Mouse (Mus musculus) lung, embryonic 14.5 days (tissue): ENCODE measurements around the gene Gsta4. TPM values are rescaled to one million over a fixed set of nuclear protein-coding genes. Genes with fewer than 3 reads are reported as not detected.
"Not testable (repeated sequence)": the region's sequence is repeated elsewhere in the genome, so short reads cannot be mapped to it uniquely, and the experiment has no call there.

Experiments
- ATAC-seq: fragments of 200-750 bp; cut with Nextera tagmentation; 2 replicates; pipeline ENCODE4 v1.8.0; 2017; ENCODE audit warnings: mild to moderate bottlenecking, moderate TSS enrichment, moderate library complexity; ENCODE audit not compliant: insufficient read depth
- DNase-seq: peaks from one replicate; pipeline ENCODE4 v3.0.0-alpha.2; 2015
- H3K27ac ChIP-seq: fragments of 300-500 bp; sonication (generic); 2 replicates; pipeline ENCODE4 v1.5.1; 2014; ENCODE audit warnings: low read depth, mild to moderate bottlenecking, moderate library complexity
- H3K27me3 ChIP-seq: fragments of 300-500 bp; sonication (generic); 2 replicates; pipeline ENCODE4 v1.6.1; 2014; ENCODE audit warnings: low read length, control low read depth; ENCODE audit not compliant: insufficient read depth
- H3K36me3 ChIP-seq: fragments of 300-500 bp; sonication (generic); 2 replicates; pipeline ENCODE4 v1.6.1; 2014; ENCODE audit warnings: control low read depth; ENCODE audit not compliant: insufficient read depth
- H3K4me1 ChIP-seq: fragments of 300-500 bp; sonication (generic); 2 replicates; pipeline ENCODE4 v1.6.1; 2014; ENCODE audit warnings: antibody characterized with exemption, control low read depth; ENCODE audit not compliant: insufficient read depth
- H3K4me2 ChIP-seq: fragments of 300-500 bp; sonication (generic); 2 replicates; pipeline ENCODE4 v1.6.1; 2014; ENCODE audit warnings: mild to moderate bottlenecking
- H3K4me3 ChIP-seq: fragments of 300-500 bp; sonication (generic); 2 replicates; pipeline ENCODE4 v1.5.1; 2014; ENCODE audit warnings: low read depth, low read length
- H3K9ac ChIP-seq: fragments of 300-500 bp; sonication (generic); 2 replicates; pipeline ENCODE4 v1.6.1; 2014
- H3K9me3 ChIP-seq: fragments of 300-500 bp; sonication (generic); 2 replicates; pipeline ENCODE4 v1.6.1; 2016; ENCODE audit warnings: low read depth, low read length, control low read depth
- CTCF ChIP-seq: IDR thresholded peaks from 2 replicates; pipeline ENCODE4 v1.5.1; 2016; ENCODE audit warnings: antibody characterized with exemption, low read depth
- WGBS: fragments of 180-500 bp; shearing (Covaris S2); extraction: QIAGEN DNeasy Blood & Tissue Kit; methylation state at CpG from one replicate; pipeline ENCODE4 v1.1.7; 2014; 5-methylcytosine and 5-hydroxymethylcytosine counted together
- polyA plus RNA-seq: library from polyadenylated mRNA; unstranded; fragments of >200 nt; fragmentation: Nextera tagmentation; extraction: Ambion mirVana; gene quantifications from 2 replicates; pipeline ENCODE4 v1.2.1, GENCODE M21; 2014

Gene Gsta4
- polyA plus RNA-seq, 1 experiment from 2014 or later = 48.4 TPM

- Histone ChIP-seq H3K27me3 (no peaks in the 10 kb centered on the region), H3K36me3 (peaks cover 46% of the 10 kb centered on the region), H3K9ac (no peak overlapping the region), H3K27ac (no peak overlapping the region), H3K9me3 (no peaks in the 10 kb centered on the region), H3K4me2 (no peak overlapping the region), H3K4me1 (no peaks in the 10 kb centered on the region), H3K4me3 (no peak overlapping the region)
- DNase-seq (no peak), ATAC-seq (no peak)
- 92% methylated on average over 6 of the region's 6 CpGs for WGBS
- TF ChIP-seq CTCF = peak; percentile 2; the same call in 1 of the 2 replicates
Measured at GRCm38 (mm10) chr9:78168864-78169263, 13.7 kb upstream of the Gsta4 start.

DNA sequence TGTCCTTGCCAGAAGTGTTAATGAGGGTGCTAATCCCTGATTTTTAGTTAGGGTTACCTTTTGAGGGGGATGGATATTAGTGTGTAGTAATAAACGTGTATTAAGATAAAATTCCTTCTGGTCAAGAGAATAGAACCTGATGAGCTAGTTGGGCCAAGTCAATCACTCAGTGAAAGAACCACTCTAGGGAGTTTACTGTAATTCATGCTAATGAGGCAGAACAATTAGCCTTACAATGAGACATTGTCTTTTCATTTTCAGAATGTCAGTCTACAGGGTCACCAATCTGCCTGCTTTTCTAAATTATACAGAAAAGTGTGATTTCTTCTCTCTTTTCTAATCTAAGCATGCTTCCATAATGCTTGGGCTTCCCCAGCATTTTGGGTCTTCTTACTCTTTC lies 8.6 kb upstream of the Gsta4 start:
- H3K9ac ChIP-seq = no peak overlapping the region
- peaks cover 7% of the 10 kb centered on the region; the same call in 1 of the 2 replicates for H3K36me3 ChIP-seq
- H3K9me3 ChIP-seq = no peaks in the 10 kb centered on the region
- TF ChIP-seq CTCF = no peak
- no peak overlapping the region for H3K27ac ChIP-seq
- no peak for DNase-seq
- ATAC-seq = no peak
- H3K27me3 ChIP-seq = no peaks in the 10 kb centered on the region
- 73% methylated on average over 1 of the region's 1 CpGs for WGBS
- H3K4me3 ChIP-seq = no peak overlapping the region
- no peak overlapping the region for H3K4me2 ChIP-seq
- H3K4me1 ChIP-seq = peaks cover 5% of the 10 kb centered on the region; the same call in 1 of the 2 replicates

- H3K9ac ChIP-seq, H3K9me3 ChIP-seq, H3K27ac ChIP-seq, H3K4me3 ChIP-seq, H3K4me1 ChIP-seq, DNase-seq, H3K27me3 ChIP-seq, H3K36me3 ChIP-seq: not testable (repeated sequence)
- 0 out of 2 replicates have a peak overlapping the region, but pooled peaks have one; percentile 12 for H3K4me2 ChIP-seq
- peak; percentile 29; the same call in 1 of the 2 replicates for ATAC-seq
- WGBS = 26% methylated on average over 3 of the region's 3 CpGs
Measured at GRCm38 (mm10) chr9:78174925-78175276, 7.7 kb upstream of the Gsta4 start.

GRCm38 (mm10) chr9:78175277-78176200 lies 7.0 kb upstream of the Gsta4 start:
- peaks cover 5% of the 10 kb centered on the region; the same call in 1 of the 2 replicates for H3K4me1 ChIP-seq
- H3K4me2 ChIP-seq = peak overlapping the region; percentile 70
- no peak; the same call in 1 of the 2 replicates for TF ChIP-seq CTCF
- ATAC-seq = peak; percentile 99
- peak overlapping the region; percentile 99 for H3K27ac ChIP-seq
- peak overlapping the region; percentile 85 for H3K9ac ChIP-seq
- no peaks in the 10 kb centered on the region for H3K27me3 ChIP-seq
- H3K36me3 ChIP-seq = no peaks in the 10 kb centered on the region
- under 1% methylated on average over 49 of the region's 58 CpGs for WGBS
- DNase-seq = peak; percentile 98
- no peaks in the 10 kb centered on the region for H3K9me3 ChIP-seq
- peak overlapping the region; percentile 64 for H3K4me3 ChIP-seq

DNA sequence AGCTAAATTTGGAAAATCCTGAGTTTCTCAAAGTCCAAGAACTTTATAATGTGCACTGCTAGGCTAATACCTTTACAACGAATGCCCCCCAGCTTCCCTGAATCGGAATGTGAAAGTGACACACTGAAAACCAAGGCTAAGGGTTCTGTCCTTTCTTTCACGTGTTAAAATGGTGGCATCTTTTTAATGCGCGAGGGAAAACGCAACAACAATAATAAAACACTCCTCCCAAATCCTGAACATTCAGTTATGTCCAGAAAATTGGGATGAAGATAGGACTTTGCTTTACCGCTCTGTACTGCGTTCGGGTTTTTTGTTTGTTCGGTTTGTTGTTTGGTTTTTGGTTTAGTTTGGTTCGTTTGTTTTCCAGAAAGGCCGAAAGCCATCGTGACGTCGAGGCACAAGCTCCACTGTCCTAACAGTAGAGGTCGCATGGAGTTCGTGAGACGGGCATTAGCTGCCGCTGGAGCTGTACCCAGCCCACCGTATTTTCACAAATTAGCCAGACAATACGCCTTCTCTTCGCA lies 6.3 kb upstream of the Gsta4 start:
- Histone ChIP-seq H3K4me1 (peaks cover 5% of the 10 kb centered on the region; the same call in 1 of the 2 replicates), H3K36me3 (no peaks in the 10 kb centered on the region), H3K9ac (peak overlapping the region; percentile 85), H3K9me3 (no peaks in the 10 kb centered on the region), H3K4me2 (peak overlapping the region; percentile 70), H3K27me3 (no peaks in the 10 kb centered on the region), H3K27ac (peak overlapping the region; percentile 99), H3K4me3 (peak overlapping the region; percentile 64)
- peak; percentile 69 for ATAC-seq
- TF ChIP-seq CTCF = peak; percentile 77
- under 1% methylated on average over 22 of the region's 22 CpGs for WGBS
- DNase-seq = peak; percentile 93

DNA sequence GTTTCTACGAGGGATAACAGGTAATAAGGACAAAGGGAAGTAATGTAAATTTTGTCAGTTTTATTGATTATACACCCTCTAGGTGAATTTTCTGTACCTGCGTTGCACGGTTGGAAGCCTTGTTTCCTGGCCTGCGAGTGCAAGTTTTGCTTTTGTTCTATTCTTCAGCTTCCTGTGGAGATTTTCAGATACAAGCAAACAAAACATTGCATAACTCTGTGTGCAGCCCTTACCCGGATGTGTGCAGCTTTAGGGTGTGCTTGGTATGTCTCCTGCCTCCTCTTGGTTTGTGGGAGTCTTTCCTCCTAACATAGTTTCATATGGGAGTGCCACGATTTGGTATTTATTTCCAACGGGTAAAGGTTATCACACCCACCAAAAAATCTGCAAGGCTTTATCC lies 5.7 kb upstream of the Gsta4 start:
- ATAC-seq (no peak), DNase-seq (peak; percentile 61)
- WGBS = 23% methylated on average over 7 of the region's 7 CpGs
- Histone ChIP-seq H3K4me2 (peak overlapping the region; percentile 70), H3K27me3 (no peaks in the 10 kb centered on the region), H3K27ac (peak overlapping the region; percentile 99), H3K36me3 (no peaks in the 10 kb centered on the region), H3K9me3 (no peaks in the 10 kb centered on the region), H3K4me1 (peaks cover 5% of the 10 kb centered on the region; the same call in 1 of the 2 replicates), H3K9ac (peak overlapping the region; percentile 85), H3K4me3 (peak overlapping the region; percentile 64)
- TF ChIP-seq CTCF = no peak

DNA sequence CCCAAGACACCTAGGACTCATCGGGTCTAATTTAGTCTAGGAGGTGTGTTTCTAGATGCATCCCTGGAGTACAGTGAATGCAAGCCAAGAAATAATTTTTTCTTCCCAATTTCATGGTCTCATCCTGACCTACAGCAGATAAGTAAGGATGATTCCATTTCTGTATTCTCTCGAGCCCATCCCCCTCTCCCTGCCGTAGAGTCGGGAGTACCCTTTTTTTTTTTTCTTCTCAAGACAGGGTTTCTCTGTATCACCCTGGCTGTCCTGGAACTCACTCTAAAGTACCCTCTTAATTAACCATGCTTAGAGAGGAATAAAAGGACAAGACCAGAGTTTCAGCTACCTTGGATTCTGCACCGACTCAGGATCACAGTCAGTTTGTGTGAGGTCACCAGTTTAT lies 4.4 kb upstream of the Gsta4 start:
- DNase-seq (no peak), ATAC-seq (no peak)
- WGBS = 72% methylated on average over 5 of the region's 5 CpGs
- Histone ChIP-seq H3K4me1 (peaks cover 5% of the 10 kb centered on the region; the same call in 1 of the 2 replicates), H3K27ac (no peak overlapping the region), H3K4me2 (no peak overlapping the region), H3K9ac (no peak overlapping the region), H3K4me3 (no peak overlapping the region), H3K9me3 (no peaks in the 10 kb centered on the region), H3K36me3 (no peaks in the 10 kb centered on the region), H3K27me3 (no peaks in the 10 kb centered on the region)
- no peak for TF ChIP-seq CTCF
